Mouse (Mus musculus): Measurements from ENCODE around the gene Upk3b.
"Not testable (repeated sequence)": the region's sequence is repeated elsewhere in the genome, so short reads cannot be mapped to it uniquely, and the experiment has no call there.

The Upk3b gene

DNA sequence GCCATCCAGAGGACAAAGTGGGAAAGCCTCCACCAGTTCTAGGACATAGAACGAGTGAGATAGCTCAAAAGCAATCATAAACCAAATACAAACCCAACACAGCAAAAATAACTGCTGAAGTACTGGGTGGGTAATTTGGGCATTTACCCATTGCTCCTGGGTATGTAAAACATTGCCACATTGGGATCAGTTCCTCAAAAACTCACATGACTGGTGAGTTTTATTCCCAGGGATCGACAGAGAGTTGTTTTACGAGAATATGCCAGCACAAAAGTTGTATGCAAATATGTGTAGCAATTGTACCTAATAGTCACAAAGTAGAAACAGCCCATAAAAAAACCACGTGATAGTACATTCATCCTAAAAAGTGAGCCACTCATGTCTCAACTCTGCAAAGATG, 3.4 kb upstream of the Upk3b start:
- in situ Hi-C loops (cut with MboI): no loop called here

DNA sequence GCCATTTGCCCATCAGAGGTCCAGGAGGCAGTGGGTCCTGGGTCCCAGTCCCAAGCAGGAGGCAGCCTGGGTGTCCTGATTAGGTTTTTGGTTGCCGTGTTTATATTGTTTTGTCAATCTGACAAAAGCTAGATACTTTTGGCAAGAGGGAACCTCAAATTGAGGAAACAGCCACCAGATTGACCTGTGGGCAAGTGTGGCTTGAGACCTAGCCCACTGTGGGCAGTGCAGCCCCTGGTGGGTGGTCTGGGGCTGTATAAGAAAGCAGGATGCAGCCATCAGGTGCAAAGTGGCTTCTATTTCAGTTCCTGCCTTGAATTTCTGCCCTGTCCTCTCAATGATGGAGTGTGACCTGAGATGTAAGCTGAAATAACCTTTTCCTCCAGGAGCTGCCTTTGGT, 3.0 kb upstream of the Upk3b start:
- in situ Hi-C loops (cut with MboI): no loop called here

DNA sequence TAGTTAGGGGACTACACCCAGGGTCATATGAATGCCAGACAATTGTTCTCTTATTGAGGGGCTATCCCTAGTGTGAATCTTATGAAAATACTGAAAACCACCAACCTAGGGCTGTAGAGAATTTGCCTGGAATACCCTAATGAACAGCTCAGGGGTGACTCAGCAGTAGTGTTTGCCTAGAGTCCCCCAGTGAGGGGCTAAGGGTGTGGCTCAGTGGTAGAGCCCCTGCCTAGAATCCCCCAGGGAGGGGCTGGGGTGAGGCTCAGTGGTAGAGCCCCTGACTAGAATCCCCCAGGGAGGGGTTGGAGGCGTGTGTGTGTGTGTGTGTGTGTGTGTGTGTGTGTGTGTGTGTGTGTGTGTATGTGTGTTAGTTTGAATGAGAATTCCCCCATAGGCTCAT, 1.6 kb upstream of the Upk3b start:
- in situ Hi-C loops (cut with MboI): no loop called here

DNA sequence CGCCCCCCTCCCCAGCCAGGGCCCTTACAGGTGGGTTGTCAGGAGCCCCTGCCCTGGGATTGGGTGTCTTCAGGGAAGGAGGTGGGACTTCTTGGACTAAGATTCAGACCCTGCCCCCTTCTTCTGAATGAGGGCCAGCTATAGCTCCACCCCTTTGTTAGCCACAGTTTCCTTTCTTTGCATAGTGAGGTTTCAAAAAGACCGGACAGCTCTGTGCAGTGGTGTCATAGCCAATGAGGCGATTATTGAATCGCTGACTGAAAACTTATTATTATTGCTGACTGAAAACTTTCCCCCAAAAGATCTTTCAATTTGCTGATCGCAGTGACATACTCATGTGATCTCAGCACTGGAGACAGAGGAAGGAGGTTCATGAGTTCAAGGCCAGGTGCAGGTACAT, 1.9 kb downstream of the Upk3b start:
- in situ Hi-C loops (cut with MboI): no loop called here

DNA sequence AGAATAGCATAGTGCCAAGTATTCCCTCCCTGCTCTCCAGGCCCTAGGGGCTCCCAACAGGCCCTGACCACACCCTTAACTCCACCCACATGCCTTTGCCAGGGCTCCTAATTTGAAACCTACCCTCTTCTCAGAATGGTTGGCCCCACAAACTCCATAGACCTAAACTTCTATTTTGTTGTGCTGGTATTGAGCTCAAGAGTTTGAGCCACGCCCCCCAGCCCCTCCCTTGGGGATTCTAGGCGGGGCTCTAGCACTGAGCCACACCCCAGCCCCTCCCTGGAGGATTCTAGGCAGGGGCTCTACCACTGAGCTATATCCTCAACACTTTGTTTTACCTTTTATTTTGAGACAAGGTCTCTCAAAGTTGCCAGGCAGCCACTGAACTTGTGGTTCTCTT, 3.0 kb downstream of the Upk3b start:
- in situ Hi-C loops (cut with MboI): no loop called here

DNA sequence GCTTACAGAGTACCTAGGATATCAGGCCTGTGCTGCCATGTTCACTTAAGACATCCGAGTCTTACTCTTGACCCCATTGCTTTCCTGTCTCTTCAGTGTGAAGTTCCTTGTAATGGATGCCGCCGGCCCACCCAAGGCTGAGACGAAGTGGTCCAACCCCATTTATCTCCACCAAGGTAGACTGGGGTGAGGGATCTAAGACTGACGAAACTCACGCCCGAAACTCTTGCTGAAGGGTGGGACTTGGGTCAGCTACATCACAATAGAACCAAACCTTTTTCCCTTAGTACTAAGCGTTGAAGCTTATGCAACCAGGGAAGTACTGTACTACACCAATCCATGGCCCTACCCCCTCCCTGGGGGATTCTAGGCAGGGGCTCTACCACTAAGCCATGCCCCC, 3.4 kb downstream of the Upk3b start:
- in situ Hi-C loops (cut with MboI): no loop called here

DNA sequence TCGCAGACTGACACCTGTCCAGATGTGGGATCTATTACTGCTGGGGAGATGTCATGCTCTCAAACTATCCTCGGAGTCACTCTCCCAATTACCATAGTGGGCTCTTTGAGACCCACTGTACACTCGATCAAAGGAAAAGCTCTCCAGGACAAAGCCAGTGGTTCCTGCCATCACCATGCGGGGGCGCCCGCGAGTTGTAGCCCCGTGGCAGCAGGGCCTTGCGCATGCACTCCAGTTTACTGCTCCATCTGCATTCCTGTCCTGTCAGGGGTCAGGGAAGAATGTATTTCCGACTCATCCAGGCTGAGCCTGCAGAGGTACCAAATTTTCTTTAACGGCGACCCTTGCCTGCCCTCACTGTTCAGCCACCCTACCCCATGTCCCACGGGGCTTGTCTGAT, 6.6 kb downstream of the Upk3b start:
- in situ Hi-C loops (cut with MboI): no loop called here

DNA sequence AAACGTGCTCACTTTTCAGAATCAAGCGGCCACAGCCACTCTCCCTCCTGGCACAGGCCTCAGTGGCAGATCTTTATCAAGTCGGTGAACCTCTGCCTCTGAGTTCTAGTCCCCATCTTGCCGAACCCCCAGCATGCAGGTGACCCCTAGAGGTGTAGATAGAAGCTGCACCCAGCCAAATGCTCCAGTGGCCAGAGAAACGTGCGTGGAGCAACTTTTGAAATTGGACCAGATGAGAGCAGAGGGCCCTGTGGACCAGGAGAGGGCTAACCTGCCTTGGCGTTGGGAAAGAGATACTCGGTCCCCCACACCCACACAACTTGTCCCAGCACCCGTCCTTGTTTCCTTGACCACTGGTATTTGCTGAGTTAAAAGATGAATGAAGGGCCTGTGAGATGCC, 7.1 kb downstream of the Upk3b start:
- in situ Hi-C loops (cut with MboI): no loop called here

DNA sequence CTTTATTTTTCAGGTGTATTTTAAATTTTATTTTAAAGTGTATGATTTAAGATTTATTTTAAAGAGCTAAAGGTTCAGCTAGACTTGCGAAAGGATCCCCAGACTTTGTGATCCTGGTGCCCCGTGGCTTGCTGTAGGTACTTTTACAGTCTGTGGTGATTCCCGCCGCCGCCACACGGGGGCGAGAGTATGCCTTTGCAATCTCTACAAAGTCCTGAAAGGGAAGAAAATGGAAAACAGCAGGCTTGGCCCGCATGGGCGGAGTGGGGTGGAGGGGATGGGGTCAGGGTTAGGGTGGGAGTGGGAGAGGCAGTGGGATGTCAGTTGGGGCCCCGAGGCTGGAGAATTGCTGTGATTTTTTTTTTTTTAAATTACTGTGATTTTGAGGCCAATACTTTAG, 7.7 kb downstream of the Upk3b start:
- in situ Hi-C loops (cut with MboI): no loop called here

DNA sequence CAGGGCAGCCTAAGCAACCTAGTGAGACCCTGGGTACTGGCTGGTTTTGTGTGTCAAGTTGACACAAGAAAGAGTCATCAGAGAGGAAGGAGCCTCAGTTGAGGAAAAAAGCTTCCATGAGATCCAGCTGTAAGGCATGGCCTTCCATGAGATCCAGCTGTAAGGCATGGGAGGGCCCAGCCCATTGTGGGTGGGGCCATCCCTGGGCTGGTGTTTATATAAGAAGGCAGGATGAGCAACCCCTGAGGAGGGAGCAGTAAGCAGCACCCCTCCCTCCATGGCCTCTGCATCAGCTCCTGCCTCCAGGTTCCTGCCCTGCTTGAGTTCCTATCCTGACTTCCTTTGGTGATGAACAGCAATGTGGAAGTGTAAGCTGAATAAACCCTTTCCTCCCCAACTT, 10.2 kb downstream of the Upk3b start:
- in situ Hi-C loops (cut with MboI): not testable (repeated sequence)

DNA sequence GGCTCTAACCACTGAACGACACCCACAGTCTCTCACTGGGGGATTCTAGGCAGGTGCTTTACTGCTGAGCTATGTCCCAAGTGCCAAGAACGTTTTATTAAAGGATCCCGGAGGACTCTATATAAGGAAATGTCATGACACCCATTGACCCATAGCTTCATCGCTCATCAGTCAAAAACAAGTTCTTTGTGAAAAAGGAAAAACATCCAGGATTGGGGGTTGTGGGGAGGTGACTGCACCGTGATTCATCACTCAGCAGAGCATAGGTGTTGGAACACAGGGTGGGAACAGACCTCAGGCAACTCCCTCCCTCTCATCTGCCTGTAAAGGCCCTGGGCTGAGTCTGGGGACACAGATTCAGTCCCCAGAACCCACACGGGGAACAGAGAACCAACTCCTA, 11.6 kb downstream of the Upk3b start:
- in situ Hi-C loops (cut with MboI): no loop called here

DNA sequence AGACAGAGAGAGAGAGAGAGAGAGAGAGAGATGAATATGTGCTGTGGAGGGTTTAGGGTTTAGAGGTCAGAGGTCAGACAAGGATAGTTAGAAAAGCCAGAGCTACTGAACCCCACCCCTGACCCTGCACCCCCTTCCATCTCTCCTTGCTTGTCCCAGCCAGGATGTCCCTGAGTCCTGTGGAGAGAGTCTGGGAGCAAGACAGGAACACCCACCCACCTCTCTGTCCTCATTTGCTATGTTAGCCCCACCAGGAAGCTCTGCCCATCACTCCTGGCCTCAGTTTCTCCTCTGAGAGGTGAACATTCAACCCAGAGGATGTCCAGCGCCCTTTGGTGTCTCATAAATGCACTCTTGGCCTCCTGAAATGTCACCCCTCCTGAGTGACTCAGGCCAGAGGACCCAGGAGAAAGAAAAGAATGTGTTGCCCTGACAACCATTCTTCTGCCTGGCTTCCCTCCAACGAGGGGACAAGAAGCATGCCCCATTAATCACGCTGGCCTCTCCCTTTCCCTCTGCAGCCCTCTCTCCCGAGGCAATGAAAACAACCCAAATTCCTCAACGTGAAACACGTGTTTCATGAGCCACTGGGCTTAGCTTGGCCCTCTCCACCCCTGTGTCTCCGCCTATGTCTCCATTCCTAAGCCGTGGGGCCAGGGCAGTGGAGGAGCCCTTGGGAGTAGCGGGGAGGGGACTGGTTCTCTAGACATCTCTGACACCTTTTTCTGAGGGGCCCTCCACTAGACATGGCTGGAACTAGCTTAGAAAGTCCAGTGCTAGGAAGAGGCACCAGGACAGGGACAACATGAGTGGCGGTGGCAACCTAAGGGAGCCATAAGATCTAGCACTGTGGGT, 13.2 kb downstream of the Upk3b start:
- in situ Hi-C loops (cut with MboI): no loop called here

DNA sequence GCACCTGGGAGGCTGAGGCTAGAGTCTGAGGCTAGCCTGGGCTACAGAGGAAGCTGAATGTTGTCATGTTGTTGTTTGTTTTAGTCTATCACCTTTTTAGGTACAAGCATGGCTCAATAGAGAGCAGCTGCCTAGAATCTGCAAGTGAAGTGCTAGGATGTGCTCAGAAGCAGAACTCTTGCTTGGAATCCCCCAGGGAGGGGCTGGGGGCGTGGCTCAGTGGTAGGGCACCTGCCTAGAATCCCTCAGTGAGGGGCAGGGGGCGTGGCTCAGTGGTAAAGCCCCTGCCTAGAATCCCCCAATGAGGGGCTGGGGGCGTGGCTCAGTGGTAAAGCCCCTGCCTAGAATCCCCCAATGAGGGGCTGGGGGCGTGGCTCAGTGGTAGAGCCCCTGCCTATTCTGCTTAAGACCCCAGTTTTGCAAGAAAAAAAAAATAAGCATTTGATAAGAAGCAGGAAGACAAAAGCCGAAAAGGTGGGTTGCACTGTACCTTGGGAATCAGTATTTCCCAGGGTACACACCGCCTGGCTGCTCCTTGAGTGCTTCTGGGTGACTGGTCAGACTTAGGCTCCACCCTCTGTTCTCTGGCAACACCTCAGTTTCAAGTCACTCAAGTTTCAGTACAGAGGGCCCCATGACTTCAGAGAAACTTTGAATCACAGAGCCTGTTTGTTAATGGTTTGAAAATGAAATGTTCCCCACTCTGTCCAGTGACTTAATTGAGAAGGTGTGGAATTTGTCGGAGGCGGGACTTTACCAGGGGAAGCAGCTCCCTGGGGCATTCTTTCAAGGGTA, 14.8 kb downstream of the Upk3b start:
- in situ Hi-C loops (cut with MboI): no loop called here

DNA sequence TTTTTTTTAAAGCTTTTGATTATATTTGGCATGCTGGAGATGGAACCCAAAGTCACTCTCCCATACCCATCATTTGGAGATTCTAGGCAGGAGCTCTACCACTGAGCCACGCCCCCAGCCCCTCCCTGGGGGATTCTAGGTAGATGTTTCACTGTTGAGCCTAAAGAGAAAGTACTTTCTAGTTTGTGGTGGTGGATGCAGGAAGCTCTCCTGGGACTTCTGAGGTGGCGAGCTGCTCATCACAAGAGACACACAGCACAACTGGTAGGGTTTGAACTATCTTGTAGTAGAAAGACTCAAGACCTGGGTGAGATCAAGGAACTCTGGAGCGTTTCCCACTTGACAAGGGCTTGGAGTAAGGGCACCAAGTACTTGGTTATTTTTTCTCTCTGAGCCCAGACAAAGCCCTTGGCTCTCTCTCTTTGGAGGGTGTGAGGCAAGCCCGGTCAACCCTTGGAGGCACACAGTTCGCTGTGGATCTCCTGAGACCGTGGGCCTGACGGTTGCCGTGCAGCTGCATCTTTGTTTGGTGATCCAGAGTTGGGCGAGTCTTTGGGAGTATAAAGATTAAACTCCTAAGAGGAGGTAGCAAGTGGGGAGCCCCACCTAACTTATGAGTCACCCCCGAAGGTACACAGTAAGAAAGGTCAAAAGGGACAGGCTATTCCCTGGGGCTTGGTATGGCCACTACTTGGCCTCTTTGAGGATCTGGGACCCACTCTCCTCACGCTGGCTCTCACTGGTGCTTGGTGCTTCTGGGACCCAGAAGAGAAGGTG, 16.2 kb downstream of the Upk3b start, which contains the start of gene Upk3bl:
Gene Upk3bl, plus strand, starts transcription at position 192 of the 777 bp plus-strand sequence.
- in situ Hi-C loops (cut with MboI): loop anchor here (5.0 kb wide), 1 partner anchor 72 kb away; the partner anchor contains the start of gene Zp3

DNA sequence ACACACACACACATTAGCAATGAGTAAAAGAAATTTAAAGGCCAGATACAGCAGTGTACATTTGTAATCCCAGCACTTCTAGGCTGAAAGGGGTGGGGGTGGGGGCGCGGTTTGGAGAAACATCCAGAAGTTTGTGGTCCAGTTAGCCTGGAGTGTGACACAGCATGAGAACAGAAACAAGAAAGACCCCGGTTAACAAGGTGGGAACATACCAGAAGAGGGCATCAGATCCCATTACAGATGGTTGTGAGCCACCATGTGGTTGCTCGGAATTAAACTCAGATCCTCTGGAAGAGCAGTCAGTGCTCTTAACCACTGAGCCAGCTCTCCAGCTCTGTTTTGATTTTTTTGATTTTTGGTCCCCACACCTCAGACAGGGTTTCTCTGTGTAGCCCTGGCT, 17.8 kb downstream of the Upk3b start:
- in situ Hi-C loops (cut with MboI): loop anchor here (5.0 kb wide), 1 partner anchor 74 kb away; the partner anchor contains the start of gene Zp3

DNA sequence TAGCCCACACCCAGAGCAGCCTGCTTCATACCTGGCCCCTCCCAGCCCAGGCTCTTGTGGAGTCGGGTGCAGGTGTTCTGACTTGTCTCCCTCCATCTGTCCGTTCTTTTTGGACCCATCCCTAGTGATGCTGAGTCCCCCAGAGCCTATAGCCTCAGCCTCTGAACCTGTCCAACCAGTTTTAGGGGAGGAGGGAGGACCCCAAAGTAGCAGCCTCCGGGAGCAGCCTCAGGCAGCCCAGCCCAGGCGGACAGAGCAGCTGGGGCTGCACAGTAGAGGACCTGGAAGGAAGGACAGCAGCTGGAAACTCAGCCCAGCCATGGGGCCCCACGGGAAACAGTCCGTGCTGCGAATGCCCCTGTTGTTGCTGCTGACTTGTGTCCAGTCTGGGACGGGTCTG, 18.8 kb downstream of the Upk3b start:
- in situ Hi-C loops (cut with MboI): loop anchor here (5.0 kb wide), 1 partner anchor 75 kb away; the partner anchor contains the start of gene Zp3

DNA sequence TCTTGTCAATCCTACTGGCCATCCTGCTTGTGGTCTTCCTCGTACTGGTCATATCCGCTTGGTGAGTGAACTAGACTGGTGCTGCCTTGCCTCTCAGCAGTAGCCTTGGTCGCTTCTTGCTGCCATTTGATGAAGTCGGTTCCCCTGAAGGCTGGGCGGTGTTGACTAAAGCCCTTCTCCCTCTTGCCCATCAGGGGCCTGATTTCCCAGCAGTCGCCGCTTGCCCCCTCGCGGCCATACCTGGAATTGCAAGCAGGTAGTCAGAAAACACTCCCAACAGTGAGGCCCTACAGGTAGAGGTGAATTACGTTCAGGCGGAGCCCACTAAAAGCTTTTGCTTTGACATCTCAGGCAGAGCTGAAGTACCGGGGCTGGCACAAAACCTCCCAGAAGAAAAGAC, 23.3 kb downstream of the Upk3b start:
- in situ Hi-C loops (cut with MboI): no loop called here

DNA sequence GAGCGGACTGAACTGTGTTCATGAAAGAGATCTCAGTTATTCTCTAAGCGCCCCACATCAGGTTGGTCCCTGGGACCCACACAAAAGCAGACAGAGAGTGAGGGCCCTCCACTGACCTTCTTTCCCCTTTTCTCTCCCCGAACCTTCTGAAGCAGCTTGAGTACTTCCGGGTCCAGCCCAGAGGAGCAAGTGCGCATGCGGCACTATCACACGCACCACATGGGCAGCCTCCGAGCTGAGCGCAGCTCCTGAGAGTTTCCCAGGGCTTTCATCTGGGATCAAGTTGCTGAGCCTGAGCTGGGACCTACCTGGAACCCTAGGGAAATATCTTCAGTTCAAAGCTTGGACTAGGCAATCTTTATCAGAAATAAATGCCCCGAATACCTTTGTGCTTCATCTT, 25.6 kb downstream of the Upk3b start:
- in situ Hi-C loops (cut with MboI): no loop called here

DNA sequence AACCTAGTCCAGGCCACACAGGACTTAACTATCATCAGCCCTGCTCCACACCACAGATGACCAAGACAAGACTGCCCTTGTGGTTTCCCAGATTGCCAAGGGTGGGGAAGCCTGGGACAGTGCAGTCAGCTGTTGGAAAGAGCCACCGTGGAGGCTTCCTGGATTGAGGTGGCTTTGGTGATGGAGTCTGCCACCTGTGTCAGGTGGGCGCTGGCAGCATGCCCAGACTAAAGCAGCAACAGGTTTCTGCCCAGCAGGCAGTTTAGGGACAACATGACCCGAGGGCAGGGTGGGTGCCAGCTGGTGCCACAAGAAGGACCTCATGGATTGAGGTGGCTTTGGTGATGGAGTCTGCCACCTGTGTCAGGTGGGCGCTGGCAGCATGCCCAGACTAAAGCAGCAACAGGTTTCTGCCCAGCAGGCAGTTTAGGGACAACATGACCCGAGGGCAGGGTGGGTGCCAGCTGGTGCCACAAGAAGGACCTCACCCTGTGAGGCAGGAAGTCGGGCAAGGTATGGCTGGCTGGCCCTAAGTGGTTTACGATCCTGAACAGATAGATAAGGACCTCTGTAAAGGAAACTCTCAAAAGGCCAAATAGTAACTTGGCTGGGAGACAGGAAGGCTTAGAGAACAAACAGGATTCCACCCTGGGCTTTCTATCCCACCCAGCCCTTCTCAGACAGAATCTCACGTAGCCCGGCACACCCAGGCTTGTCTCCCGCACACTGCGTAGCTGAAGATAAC, 28.3 kb downstream of the Upk3b start:
- in situ Hi-C loops (cut with MboI): not testable (repeated sequence)

DNA sequence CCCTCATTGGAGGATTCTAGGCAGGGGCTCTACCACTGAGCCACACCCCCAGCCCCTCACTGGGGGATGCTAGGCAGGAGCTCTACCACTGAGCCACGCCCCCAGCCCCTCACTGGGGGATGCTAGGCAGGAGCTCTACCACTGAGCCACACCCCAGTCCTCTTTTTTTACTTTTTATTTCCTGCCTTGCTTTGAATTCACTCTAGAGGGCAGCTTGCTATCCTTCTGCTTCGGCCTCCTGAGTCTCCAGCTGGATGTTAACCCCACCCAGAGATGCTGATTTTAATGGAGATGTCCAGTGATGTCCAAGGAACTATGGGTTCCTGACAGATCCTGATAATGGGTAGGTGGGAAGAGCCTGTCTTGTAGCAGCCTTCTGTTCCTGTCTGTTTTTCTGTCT, 31.1 kb downstream of the Upk3b start:
- in situ Hi-C loops (cut with MboI): no loop called here

DNA sequence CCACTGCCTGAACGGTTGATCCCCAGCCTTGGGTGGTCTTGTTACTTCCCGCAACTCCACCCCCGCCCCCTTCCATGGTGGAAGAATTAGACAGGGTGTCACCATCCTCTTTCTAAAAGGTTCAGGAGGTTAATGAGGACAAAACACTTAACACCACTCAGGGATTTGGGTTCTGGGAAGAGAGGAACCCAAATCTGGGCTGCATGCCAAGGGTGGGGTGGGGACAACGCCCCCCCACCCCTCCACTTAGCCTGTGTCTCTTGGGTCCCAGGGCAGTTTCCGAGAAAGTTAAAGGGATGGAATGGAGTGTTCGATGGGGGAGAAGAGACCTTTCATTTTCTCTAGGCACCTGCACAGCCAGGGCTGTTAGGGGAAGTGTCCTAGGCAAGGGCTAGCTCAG, 34.8 kb downstream of the Upk3b start:
- in situ Hi-C loops (cut with MboI): no loop called here

DNA sequence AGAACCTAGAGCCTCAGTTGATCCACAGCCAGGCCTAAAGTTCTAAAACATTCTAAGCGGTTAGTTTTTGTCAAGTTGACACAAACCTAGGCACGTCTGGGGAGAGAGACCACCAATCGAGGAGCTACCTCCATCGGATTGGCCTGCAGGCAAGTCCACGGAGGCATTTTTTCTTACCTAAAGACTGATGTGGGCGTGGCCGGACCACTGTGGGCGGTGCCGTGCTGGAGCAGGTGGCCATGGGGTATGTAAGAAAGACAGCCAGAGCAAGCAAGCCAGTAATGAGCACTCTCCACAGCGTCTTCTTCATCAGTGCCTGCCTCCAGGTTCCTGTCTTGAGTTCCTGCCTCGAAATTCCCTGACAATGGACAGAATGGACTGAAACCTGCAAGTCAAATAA, 35.2 kb downstream of the Upk3b start:
- in situ Hi-C loops (cut with MboI): no loop called here
